Mouse (Mus musculus): ENCODE results near the gene Vmn2r15. TPM values are rescaled to one million over a fixed set of nuclear protein-coding genes. Genes with fewer than 3 reads are reported as not detected.

Vmn2r15 gene
- not detected in 2 replicates for polyA plus RNA-seq (2012; rRNA removed)

- DNase-seq (ENCODE audit: low read depth) = no peak
Observed at GRCm38 (mm10) chr5:109297544-109297943, at the start of gene Vmn2r15. TSS of gene Vmn2r15 (minus strand) at chr5:109297644.

DNA sequence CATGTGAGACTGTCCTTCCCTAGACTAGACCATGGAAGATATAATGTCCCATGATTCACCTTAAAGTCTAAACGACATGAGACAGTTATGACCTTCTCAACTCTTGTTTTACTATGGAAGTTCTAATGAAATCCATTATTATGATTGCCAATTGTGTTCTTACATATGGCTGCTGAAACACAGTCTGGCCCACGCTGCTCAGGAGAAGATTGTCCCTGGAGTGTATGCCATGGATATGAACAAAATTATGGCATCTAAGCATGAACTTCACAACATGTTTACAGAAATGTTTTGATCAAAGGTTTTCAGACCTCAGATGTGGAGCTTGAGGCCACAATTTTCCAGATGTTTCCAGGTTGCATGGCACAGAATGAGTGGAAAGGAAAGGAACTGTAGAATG is 32.4 kb upstream of the Vmn2r15 start, which contains the start of gene Vmn2r16:
TSS of gene Vmn2r16 (plus strand) at position 301 of the 400 bp plus-strand sequence.
- DNase-seq (ENCODE audit: low read depth) = no peak

DNA sequence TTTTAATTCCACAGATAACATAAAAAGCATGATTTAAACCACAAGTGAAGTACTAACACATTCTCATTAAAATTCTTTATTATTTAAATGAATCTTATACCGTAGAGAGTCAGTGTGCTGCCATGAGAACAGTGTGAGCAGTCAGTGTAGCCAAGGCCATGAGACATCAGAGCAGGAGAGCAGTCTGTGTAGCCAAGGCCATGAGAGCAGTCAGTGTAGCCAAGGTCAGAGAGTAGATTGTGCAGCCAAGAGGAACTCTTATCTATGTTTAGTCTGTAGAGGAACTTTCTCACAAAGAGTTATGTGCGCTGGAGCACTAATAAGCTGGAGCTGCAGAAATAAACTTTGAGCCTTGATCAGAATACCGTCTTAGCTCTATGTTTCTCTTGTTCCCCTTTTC is 2.8 kb downstream of the Vmn2r15 start:
- DNase-seq (ENCODE audit: low read depth) = no peak

Other genes starting within 250 kb of the Vmn2r15 start
- not detected in 2 replicates for gene Vmn2r11, start 238.1 kb downstream of the Vmn2r15 start, polyA plus RNA-seq (2012; rRNA removed)
- gene Vmn2r12, start 199.7 kb downstream of the Vmn2r15 start, polyA plus RNA-seq (2012; rRNA removed) = not detected in 2 replicates
- not detected in 2 replicates for gene Vmn2r13, start 105.4 kb downstream of the Vmn2r15 start, polyA plus RNA-seq (2012; rRNA removed)
- not detected in 2 replicates for gene Vmn2r14, start 72.9 kb downstream of the Vmn2r15 start, polyA plus RNA-seq (2012; rRNA removed)
- not detected in 2 replicates for gene Vmn2r16, start 32.5 kb upstream of the Vmn2r15 start, polyA plus RNA-seq (2012; rRNA removed)
- not detected in 2 replicates for gene Vmn2r17, start 122.0 kb upstream of the Vmn2r15 start, polyA plus RNA-seq (2012; rRNA removed)